Mouse (Mus musculus): Measurements from ENCODE around the gene Vmn1r60.
"Not testable (repeated sequence)": the region's sequence is repeated elsewhere in the genome, so short reads cannot be mapped to it uniquely, and the experiment has no call there.

Vmn1r60 gene

DNA sequence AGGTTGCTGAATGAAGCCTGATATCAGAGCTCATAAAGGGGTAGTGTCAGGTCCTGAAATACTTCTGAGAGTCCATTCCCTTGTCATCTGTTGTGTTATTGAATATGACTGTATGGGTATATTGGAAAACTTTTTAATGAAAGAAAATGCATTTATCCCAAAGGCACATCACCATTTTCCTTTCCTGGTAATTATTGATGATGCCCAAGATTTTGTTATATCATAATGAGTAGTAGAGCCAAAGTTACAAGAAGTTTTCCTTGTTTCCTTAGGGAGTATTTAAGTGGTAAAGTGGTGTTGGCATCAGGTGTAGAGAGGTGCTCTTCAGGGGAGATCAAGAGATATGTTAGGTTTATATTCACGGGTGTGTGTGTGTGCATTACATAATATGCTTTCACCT is at the start of gene Vmn1r60:
TSS of gene Vmn1r60 (minus strand) at position 101 of the 400 bp plus-strand sequence.
- in situ Hi-C loops (cut with MboI): not testable (repeated sequence)

DNA sequence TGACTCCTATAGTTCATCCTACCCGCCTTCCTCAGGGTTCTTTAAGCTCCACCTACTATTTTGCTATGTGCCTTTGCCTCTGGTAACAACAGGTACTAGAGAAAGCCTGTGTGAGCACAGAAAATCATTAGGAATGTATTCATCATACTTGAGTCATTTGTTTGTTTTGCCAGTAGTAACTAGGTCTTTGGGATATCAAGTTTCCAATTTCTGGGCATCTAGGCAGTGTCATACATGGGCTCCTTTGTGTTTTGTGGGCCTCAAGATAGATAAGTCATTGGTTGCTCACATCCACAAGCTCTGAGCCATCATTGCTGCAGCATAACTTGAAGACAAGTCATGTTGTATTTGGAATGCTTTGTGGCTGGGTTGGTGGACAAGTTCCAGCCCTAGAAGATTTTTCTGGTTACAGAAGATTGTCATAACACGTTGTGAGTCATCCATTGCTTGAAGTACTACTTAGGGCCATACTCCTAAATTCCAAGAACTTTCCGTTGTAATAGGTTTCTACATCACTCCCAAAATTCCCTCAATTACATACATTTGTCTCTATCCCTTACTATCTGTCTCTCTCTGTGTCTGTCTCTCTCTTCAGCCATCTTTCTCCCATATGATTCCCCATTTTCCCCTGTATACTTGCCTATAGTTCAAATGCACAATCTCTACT is 6.2 kb downstream of the Vmn1r60 start:
- in situ Hi-C loops (cut with MboI): not testable (repeated sequence)

DNA sequence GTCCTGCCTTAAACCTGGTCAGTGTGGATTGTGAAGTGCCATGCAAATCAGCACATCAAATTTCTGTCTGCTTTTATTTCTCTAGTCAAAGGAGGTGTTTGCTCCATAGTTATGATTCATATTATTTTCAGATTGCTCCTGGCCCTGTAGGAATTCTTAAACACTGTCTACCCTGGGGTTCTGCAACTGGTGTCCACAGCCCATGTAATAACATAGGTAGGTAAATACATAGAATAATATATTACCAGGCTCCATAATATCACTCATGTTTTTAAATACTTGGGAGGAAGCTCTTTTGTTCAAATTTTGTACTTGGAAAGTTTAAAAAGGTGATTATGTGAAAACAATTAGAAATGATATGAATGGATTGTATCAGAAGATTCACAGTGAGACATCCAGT is 53.3 kb downstream of the Vmn1r60 start, which contains the start of gene Vmn2r28:
TSS of gene Vmn2r28 (minus strand) at position 101 of the 400 bp plus-strand sequence.
- in situ Hi-C loops (cut with MboI): not testable (repeated sequence)

Data from mature B cell (primary cell).